In genomic region chr4:76286016-76286415, GRCm38 (mm10) we compare ENCODE assay signal across 15 mouse cellular contexts.
"Had no signal": no experiment of that assay in that cellular context is flagged by ENCODE, and none has a peak within 500 bp of the region (broad histone marks: within the 10 kb centered on the region; RNA-seq: fewer than 3 reads in every experiment).

No protein-coding gene starts in this region.

- H3K9ac ChIP-seq: liver, embryonic 15.5 days; lung, embryonic 15.5 days; midbrain, embryonic 12.5 days; neural tube, embryonic 12.5 days had no signal

- H3K27me3 ChIP-seq: liver, embryonic 15.5 days; lung, embryonic 15.5 days; megakaryocyte, embryonic 14.5 days; midbrain, embryonic 12.5 days; neural tube, embryonic 12.5 days had no signal

- H3K4me3 ChIP-seq: layer of hippocampus, adult 2 months; limb, embryonic 10.5 days; liver, embryonic 15.5 days; lung, embryonic 15.5 days; megakaryocyte, embryonic 14.5 days; midbrain, embryonic 12.5 days; neural tube, embryonic 12.5 days had no signal

- H3K36me3 ChIP-seq: limb, embryonic 10.5 days; liver, embryonic 15.5 days; lung, embryonic 15.5 days; midbrain, embryonic 12.5 days; neural tube, embryonic 12.5 days had no signal

- H3K4me2 ChIP-seq: liver, embryonic 11.5 days; liver, embryonic 15.5 days; lung, embryonic 15.5 days; midbrain, embryonic 12.5 days; neural tube, embryonic 12.5 days had no signal

- H3K9me3 ChIP-seq: limb, embryonic 10.5 days; liver, embryonic 15.5 days; lung, embryonic 15.5 days; megakaryocyte, embryonic 14.5 days; midbrain, embryonic 12.5 days; neural tube, embryonic 12.5 days had no signal

- H3K4me1 ChIP-seq: liver, embryonic 15.5 days; megakaryocyte, embryonic 14.5 days had no signal

- H3K27ac ChIP-seq: layer of hippocampus, adult 2 months; limb, embryonic 10.5 days; liver, embryonic 15.5 days; lung, embryonic 15.5 days; macrophage; midbrain, embryonic 12.5 days; neural tube, embryonic 12.5 days had no signal

- DNase-seq: kidney, adult 18-20 months; kidney, postnatal 10 days; kidney, postnatal 4 days; lung, postnatal 14 days; right cerebral cortex, postnatal 14 days; thymus, postnatal 36 days had no signal
